Mouse (Mus musculus) kidney, postnatal 14 days (tissue): ENCODE data around the gene Orai1.

Experiments used
- DNase-seq: peaks from one replicate; pipeline ENCODE4 v3.0.0; 2022; ENCODE audit warnings: mixed read lengths

The Orai1 gene

DNA sequence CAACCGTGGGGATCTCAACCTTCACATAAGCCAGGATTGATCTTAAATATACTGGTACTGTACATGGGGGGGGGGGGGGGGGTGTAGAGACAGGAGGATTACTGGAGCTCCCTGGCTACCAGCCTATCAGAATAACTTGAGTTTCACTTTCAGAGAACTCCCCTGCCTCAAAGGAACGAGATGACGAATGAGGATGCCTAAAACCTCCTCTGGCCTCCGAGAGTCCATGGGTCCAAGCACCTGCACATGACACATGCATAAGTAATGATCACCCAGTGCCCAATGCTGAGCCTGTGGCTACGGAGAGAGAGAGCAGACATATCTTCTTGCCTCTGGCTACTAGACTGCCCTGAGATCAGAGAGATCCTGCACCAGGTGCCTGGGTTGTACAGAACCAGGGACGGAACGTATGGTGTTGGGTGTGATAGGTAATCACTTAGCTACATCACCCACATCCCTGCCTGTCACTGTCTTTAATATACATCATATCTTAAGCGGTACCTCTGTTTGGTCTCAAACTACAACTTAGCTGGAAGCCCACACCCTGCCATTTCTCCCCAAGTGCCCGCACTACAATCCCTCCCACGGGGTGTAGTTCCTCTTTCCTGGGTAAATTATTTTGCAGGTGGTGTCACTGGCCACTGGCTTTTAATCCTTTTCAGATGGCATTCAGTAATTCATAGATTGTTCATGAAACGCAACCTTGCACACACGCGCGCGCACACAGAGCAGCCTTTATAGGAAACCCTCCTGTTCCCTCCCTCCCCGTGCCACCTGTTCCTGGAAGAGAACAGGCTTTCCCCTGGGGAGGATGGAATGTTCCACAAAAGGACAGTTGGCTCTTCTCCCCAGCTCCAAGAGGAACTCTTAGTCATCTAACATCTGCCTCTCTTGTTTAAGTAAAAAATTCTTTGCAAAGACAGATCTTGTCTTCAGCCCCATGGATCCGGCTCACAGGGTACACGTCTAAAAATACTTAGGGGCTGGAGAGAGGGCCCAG is 17.4 kb upstream of the Orai1 start:
- no peak for DNase-seq

DNA sequence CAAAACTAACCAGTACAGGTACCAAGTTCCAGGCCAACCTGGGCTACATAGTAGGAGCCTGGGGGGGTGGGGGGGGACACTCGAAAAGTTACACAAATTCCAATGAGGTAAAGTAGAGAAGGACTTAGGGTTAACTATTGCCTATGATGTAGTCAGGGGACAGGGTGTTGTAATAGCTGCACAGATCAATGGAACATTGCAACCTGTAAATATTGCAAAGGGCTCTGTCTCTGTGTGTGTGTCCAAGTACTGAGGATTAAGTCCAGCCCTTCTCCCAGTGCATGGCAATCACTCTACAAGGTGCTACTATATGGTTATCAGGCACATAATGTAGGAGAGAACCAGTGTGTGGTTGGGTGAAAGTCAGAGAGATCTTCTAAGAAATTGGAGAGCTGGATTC is 14.0 kb upstream of the Orai1 start:
- no peak for DNase-seq

DNA sequence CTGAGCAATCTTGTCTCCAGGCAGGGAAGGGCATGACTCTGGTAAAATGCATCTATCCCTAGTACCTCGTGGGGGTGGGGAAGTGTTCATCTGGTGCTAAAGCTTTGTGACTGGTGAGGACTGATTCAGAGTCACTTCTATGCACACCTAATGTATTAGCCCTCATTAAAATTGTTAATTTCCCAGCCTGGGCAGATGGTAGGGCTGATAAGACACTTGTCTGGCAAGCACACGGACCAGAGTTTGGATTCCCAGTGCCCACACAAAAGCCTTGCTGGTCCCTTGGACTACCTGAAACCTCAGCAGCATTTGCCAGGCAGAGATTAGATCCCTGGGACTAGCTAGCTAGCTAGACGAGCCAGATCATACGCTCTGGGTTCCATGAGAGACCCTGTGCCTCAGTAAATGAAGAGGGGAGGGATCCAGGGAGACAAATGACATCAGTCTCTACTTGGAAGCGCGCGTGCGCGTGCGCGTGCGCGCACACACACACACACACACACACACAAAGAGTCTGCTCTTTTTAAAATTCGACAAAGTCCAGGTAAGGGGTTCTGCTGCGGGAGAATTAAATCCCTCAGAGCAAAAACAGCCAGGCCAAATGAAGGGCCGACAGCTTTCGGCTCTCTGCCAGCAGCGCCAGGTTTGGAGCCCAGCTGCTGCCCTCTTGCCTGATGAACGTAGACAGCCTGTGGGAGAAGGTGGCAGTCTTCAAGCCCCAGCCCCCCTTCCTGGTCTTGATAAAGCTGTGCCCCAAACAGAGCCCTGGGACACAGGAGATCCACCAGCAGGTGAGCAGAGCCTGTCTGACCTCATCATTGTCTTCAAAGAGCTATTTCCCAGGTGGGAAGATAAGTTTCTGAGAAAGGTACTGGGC is 8.9 kb upstream of the Orai1 start:
- no peak for DNase-seq

DNA sequence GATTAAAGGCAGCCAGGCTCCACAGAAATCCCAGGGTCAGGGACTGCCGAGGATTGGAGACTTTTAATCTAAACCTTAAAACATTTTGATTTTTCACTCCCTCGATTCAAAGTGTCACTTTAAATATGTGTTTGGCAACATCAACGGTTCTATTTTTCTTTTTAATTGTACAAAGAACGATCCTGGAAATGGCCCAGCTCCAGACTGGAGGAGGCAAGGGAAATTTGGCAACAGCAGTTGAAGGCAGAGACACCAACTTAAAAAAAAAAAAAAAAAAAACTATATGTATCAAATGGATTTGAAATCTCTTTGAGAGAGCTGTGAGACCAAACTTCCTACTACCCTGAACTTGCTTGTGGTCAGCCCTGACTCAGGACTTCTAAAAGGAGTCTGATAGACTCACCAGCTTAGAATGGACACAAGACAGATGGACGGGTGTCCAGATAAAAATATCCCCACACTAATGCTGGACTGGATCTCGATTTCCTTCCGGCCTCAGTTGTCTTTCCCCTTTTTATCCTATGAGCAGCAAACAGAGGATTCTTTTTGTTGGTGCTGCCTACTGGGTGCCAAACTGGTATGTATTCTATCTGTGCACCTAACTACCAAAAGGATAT is 5.9 kb upstream of the Orai1 start:
- no peak for DNase-seq

DNA sequence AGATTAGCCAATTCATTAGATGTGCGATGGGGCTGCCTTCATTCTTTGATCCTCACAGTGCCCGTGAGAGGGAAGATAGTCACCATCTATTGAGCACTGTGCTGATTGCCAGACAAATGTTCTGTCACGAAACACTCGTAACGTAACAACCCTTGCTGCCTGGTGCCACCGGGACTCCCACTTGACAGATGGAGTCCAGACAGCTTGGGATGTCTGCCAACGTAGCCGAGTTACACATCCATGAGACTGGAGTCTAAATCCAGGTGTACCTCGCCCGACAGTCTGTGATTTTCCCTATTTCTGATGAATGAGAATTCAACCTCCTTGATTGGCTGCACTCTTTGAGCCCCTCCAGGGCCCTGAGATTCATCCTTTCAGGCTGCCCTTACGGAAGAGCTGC is 5.0 kb upstream of the Orai1 start:
- no peak for DNase-seq

DNA sequence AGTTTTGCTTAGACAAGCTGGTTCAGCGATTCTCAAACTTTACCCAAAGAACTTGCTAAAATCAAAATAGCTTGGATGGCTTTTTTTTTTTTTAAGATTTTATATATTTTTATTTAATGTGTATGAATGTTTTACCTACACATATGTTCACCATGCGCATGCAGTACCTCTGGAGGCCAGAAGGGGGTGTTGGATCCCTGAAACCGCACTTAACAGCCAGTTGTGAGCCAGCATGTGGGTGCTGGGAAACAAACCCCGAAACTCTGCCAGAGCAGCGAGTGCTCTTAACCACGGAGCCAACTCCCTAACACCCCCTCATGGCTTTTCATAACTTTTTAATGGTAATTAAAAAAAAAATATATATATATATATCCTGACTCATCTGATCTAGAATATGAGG is 4.1 kb upstream of the Orai1 start:
- no peak for DNase-seq

DNA sequence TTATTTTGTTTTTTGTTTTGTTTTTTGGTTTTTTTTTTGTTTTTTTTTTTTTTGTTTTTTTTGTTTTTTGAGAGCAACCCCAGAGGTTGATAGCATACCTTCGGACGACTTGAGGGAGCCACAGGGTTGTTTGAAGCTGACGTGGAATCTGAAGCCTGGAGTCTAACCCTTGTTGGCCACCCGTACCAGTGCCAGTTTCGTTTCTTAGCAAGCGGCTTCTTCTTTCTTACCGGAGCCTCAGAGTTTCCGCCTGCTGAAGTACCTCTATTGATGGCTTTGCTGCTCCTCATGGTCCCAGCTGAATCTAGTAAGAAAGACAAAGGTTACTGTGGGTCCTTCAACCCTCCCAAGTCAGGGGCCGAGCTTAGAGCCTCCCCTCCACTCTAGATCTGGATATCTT is 3.2 kb upstream of the Orai1 start:
- DNase-seq = no peak

DNA sequence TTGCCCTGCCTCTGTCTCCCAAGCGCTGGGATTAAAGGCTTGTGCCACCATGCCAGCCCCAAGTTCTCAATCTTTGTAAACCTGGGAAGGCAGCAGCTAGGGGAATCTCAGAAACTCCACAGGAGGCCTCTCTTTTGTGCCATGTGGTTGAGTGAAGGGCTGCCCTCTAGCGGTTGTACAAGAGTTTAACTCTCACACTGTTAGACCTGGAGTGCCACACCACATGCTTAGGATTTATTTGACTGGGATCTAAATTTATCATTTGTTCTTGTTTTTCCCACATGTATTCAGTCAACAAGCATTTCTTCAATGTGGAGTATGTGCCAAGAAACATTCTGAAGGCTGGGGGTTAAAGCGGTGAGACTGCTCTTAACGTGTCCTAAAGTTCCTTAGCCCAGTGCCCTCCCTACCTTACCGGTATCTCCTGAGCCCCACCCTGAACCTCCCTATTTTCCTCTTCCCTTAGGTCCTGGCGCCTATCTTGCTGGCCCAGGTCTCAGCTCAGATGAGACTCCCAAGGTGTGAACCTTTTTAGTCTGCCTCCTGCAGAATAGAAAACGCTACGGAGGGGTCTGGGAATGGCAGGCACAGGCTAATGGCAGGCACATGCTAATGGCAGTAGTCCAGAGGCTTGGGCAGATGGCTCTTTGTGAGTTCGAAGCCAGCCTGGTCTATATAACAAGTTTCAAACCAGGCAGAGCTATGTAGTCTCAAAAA is 1.1 kb upstream of the Orai1 start:
- DNase-seq = peak; percentile 73

DNA sequence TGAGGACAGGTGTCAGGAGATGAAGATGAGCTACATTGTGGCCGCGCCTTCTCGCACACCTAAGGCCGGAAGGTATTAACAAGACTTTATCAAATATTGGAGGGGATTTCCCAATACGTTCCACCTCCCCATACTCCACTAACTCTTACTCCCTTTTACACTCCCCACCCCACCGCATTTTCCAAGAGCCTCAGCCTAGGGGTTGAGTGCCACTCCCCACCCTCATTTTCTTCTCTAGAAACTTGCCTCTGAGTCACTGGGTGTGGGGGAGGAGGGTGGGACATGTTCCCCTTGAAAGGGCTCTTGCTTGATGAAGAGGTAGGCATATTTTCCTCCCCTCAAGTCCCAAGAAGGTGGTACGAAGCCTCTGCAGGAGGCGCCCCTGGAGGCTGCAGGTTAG is 1.0 kb downstream of the Orai1 start:
- DNase-seq = no peak

DNA sequence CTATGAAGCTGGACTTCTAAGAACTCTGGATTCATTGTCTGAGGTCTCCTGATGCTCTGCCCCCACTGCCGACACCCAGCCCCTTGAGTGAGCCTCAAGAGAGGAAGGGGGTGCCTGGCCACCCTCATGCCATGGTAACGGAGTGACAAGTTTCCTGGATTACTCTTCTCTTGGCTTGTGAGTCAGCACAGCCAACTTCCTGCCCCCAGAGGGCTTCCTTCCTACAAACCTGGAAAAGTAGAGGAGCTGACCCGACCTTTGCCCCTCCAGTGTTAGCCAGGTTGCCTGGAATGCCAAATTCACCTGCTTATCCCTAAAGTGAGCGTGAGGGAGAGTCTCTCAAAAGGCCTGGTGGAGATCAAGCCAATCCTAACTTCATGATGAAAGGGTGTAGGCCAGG is 2.6 kb downstream of the Orai1 start:
- DNase-seq = no peak

DNA sequence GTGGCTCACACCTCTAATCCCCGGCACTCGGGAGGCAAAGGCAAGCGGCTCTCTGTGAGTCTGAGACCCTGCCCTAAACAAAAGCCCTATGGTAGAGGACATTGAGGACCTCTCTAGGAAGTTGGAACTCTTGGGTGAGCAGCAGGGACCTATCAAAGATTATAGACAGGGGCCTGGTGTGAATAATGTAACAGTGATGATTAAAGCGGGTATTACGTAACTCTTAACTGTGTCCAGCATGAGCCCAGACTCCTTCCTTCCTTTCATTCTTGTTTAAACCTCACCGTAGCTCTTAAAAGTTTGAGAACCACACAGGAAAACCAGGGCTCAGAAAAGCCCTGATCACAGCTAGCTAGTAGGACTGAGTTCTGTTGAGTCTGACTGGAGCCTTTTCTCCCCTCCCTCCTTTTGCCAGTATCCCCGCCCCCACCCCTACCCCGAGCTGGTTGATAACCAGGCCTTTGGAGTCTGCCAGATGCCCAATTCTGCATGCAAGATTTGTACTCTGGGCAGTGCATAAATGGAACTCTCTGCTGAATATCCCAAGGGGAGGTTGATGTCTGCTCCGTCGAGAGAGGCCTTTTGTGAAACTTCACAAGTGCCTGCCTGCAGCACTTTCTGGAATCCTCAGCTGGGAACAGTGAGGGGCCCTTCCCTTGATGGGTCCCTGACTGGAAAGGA is 4.6 kb downstream of the Orai1 start:
- DNase-seq = no peak

DNA sequence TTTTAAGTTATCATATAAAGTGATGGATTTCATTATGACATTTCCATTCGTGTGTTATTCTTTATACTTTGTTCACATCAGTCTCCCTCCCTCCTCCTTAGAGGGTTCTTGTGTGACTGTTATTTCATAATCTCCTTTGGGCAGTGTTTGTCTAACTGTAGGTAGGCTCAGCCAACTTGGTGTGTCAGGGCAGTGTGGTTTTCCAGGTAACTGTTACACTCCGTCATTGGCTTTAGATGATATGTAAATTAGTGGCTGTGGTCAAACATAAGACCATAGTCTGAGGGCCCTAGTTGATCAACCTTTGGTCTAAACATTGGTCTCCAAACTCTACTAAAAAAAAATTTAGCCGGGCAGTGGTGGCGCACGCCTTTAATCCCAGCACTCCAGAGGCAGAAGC is 5.6 kb downstream of the Orai1 start:
- DNase-seq = no peak

DNA sequence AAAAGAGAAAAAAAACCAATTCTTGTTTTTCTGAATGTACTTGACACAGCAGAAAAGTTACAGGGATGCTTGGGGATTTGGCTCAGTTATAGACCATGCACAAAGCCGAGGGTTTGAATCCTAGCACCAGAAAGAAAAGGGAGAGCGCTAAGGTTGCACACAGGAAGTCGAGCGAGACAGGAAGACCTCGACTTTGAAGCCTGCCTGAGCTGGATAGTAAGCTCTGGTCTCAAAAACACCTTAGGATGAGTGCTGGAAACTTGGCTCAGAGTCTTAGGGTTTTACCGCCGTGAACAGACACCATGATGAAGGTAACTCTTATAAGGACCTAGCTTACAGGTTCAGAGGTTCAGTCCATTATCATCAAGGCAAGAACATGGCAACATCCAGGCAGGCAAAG is 6.6 kb downstream of the Orai1 start:
- DNase-seq = no peak

DNA sequence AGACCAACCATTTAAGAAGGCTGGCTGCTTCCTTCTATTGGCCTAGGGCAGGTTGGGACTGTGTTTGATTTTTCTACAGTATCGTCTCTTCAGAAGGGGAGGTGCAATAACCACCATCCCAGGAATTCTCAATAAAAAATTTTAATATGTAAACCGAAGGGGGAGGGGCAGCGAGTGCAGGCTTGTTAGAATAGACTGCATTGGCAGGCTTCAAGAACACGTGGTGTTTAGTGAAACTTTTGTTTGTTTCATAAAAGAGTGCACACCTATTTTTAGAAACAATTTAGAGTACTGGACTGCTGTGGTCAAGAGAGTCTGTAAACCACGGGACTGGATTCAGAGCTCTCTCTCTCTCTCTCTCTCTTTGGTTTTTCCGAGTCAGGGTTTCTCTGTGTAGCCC is 8.2 kb downstream of the Orai1 start:
- no peak for DNase-seq

DNA sequence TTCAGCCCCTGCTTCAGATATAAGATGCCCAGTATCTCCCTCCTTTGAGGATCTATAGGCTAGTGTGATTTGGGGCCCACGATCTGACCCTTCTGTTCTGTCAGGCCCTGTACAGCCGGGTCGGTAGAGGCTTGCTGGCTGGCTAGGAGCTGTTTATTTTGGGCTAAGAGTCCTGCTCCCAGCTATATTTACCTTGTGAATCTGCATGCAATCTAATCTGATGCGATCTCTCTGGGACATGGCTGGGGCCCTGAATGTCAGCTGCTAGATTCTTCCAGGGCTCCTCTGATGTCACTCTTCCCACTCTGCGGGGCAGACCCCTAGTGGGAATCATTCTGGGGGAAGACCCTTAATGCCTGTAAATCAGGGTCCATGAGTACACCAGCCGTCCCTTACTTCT is 9.4 kb downstream of the Orai1 start:
- no peak for DNase-seq

DNA sequence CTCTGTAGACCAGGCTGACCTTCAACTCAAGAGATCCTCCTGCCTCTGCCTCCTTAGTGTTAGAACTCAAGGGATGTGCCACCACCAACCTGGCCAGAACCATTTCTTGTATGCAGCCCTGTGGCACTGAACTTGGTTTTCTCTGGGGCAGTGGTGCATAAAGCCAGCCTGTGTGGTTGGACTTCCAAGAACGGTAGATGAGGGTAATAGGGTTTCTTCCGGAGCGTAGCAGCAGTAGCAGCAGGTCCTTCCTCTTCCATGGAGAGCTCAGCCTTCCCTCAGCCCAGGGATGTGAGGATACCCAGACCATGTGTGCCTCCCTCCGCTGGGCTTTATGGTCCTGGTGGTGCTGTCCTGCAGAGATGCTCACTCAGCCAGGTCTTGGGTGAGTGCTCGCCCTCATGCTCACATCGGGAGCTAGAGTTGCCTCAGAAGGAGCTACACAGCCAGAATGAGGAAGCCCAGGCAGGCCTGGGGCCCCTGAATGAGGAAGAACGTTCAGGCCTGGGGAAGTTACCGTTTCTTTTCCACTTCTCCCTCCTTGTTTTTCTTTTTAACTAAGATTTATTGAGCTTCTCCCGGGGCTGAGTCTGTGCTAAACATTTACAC is 10.2 kb downstream of the Orai1 start:
- no peak for DNase-seq

DNA sequence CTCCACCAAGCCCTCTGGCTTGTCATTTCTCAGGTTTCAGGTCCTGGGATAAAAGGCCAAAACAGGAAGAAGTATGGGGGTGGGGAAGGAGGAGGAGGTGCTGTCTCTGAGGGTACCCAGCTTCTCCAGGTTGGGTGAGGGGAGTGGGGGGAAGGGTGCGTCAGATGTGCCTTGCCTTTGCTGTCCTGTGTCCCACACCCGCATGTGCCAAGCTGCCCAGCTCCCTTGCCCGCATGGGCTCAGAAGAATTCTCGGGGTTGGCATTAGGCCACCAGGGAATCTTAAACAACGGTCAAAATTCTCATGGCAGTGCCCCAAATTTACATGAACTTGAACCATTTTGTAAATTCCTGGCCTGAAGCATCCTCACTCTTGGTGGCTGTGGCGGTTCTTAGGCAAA is 11.5 kb downstream of the Orai1 start:
- DNase-seq = peak; percentile 61

DNA sequence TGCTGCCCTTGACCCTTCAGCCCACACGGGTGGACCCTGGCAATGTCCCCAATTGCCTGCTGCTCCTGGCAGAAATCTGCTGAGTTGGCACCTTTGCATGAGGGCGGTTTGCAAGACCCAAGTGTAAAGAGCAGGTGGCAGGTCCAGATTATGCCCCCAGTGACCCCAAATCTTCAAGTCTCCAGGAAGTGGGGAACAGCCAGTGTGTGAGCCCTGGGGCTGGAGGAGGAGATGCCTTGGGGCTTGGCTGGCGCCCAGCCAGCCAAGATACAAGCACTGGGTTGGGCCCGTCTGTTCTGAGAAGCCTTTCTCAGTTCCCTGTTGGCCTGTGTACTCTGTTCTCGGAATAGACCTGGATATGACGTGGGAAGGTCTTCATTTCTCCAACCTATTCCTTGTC is 12.6 kb downstream of the Orai1 start:
- DNase-seq = peak; percentile 48

DNA sequence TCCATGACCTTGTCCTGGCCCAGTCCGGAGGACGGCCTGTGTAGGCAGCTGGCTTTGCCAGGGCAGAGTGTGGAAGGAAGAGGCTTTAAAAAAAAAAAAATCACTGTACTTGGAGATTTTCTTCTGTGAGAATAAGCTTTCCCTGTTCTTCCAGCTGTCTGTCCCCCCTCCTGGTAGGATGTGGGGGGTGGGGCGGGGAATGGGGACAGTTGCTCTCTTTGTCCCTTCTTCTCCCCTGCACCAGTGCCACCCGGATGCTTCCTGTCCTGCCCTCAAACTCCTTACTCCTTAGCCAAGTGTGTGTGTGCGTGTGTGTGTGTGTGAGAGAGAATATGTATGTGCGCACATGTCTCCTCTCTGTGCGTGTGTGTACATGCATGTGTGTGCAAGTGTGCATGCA is 14.9 kb downstream of the Orai1 start:
- no peak for DNase-seq

DNA sequence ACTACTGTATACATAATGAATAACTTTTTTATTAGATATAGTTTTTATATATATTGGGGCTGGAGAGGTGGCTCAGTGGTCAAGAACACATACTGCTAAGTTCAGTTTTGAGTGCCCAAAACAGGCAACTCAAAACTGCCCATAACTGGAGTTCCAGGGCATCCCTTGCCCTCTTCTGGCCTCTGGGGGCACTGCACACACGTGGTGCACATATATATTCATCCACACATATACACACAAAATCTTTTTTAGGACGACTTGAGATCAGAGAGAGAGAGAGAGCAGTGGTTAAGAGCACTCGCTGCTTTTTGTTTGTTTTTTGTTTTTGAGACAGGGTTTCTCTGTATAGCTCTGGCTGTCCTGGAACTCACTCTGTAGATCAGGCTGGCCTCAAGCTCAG is 16.4 kb downstream of the Orai1 start:
- DNase-seq = no peak

DNA sequence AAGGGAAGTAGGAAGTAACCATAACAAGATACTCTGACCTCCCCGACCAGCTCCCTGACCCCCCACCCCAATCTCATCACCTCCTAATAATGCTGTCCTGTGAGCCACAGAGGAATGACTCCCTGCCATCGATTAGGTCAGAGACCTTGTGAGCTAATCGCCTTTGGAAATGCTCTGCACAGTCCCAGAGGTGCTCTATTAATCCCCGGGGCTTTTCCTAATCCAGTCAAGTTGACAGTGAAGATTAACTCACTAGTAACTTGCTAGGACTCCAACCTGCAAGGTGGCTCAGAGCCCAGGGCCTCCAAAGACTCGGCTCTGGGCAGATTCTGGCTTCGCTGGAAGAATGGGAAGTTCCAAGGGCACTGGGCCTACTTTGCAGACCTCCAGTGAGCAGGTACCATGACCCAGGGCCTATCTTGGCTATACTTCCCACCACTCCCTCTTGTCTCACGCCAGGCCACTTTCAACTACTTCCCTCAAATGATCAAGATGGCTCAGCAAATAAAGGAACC is 18.8 kb downstream of the Orai1 start:
- no peak for DNase-seq

DNA sequence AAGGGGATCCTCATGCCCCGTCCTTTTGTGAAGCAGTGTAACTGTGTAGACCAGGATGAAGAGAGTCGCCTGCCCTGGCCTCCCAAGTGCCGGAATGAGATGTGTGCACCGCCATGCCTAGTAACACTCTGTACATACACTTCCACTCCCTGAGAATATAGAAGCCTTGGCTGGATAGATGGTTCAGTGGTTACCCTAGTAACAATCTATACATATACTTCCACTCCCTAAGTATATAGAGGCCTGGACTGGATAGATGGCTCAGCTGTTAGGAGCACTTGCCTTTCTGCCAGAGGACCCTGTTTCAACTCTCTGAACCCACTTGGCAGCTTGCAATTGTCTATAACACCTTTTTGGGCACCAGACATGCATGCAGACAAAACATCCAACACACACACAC is 20.2 kb downstream of the Orai1 start:
- DNase-seq = no peak
